Mouse (Mus musculus): ENCODE measurements at regions not wholly inside any gene's neighbourhood (a gene's known extent, or its start where the extent isn't known, plus 50 kb on each side); places are given as distances from the start of the nearest gene placed in this dataset.
A peak's percentile ranks its signal among the peaks of the same experiment; 100 is the strongest.

GRCm38 (mm10) chr7:34562160-34562559 is 94.4 kb downstream of the Kctd15 start:
- ATAC-seq (ENCODE audit: insufficient number of reproducible peaks, insufficient read depth, low FRiP score, low read depth) = no peak
- no peaks in the 10 kb centered on the region for H3K4me1 ChIP-seq (ENCODE audit: control insufficient read depth, insufficient read depth, low read length)
- no peaks in the 10 kb centered on the region for H3K9me3 ChIP-seq (ENCODE audit: control insufficient read depth, low read depth, low read length)
- no peak overlapping the region for H3K27ac ChIP-seq (ENCODE audit: low read length)
- no peaks in the 10 kb centered on the region for H3K36me3 ChIP-seq (ENCODE audit: control insufficient read depth, insufficient read depth, low read length)
- no peak overlapping the region for H3K9ac ChIP-seq (replicated peaks; ENCODE audit: low read depth, low read length)
- H3K27me3 ChIP-seq (ENCODE audit: control insufficient read depth, insufficient read depth, low read length) = no peaks in the 10 kb centered on the region
- no peak overlapping the region for H3K4me3 ChIP-seq (ENCODE audit: low read depth, low read length)
- 78% methylated on average over 2 of the region's 2 CpGs for WGBS
- H3K4me2 ChIP-seq (replicated peaks; ENCODE audit: low read depth, low read length) = no peak overlapping the region

DNA sequence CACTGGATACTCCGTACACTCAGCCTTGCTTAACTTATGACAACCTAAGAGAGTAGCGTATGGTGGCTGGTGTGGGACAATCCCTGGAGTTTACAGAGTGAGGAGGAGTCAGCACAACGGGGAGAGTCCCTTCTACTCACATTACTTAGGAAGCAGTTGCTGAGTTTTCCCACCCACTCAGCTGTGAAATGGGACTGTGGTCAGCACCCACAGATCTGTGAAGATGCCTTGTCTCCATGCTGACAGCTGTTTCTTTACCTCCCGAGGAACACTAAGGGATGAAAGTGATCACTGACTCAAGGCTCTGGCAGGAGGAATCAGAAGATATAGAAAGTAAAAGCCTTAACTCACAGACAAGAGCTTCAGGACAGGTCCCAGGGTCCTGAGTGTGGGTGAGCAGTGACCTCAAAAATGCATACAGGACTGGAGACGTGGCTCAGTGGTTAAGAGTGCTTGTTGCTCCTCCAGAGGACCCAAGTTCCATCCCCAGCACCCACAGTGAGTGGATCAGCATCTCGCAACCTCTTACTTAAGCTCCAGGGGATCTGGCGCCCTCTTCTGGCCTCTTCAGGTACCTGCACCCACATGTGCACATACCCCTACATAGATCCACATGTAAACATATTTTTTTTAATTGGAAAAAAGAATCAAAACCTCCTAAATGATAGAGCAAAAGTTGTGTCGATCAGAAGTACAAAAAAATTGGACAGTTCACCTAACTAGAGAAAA is 97.8 kb downstream of the Kctd15 start:
- H3K9ac ChIP-seq (replicated peaks; ENCODE audit: low read depth, low read length) = no peak overlapping the region
- H3K4me2 ChIP-seq (replicated peaks; ENCODE audit: low read depth, low read length) = no peak overlapping the region
- H3K27ac ChIP-seq (ENCODE audit: low read length) = no peak overlapping the region
- no peak overlapping the region for H3K4me3 ChIP-seq (ENCODE audit: low read depth, low read length)
- ATAC-seq (ENCODE audit: insufficient number of reproducible peaks, insufficient read depth, low FRiP score, low read depth) = no peak
- no peaks in the 10 kb centered on the region for H3K4me1 ChIP-seq (ENCODE audit: control insufficient read depth, insufficient read depth, low read length)
- no peaks in the 10 kb centered on the region for H3K27me3 ChIP-seq (ENCODE audit: control insufficient read depth, insufficient read depth, low read length)
- WGBS = 87% methylated on average over 8 of the region's 8 CpGs
- no peaks in the 10 kb centered on the region for H3K36me3 ChIP-seq (ENCODE audit: control insufficient read depth, insufficient read depth, low read length)
- no peaks in the 10 kb centered on the region for H3K9me3 ChIP-seq (ENCODE audit: control insufficient read depth, low read depth, low read length)

- no peak overlapping the region for H3K4me3 ChIP-seq (ENCODE audit: low read depth, low read length)
- no peaks in the 10 kb centered on the region for H3K9me3 ChIP-seq (ENCODE audit: control insufficient read depth, low read depth, low read length)
- no peak overlapping the region for H3K4me2 ChIP-seq (replicated peaks; ENCODE audit: low read depth, low read length)
- no peak overlapping the region for H3K27ac ChIP-seq (ENCODE audit: low read length)
- H3K36me3 ChIP-seq (ENCODE audit: control insufficient read depth, insufficient read depth, low read length) = no peaks in the 10 kb centered on the region
- no peak overlapping the region for H3K9ac ChIP-seq (replicated peaks; ENCODE audit: low read depth, low read length)
- no peaks in the 10 kb centered on the region for H3K4me1 ChIP-seq (ENCODE audit: control insufficient read depth, insufficient read depth, low read length)
- ATAC-seq (ENCODE audit: insufficient number of reproducible peaks, insufficient read depth, low FRiP score, low read depth) = no peak
- no peaks in the 10 kb centered on the region for H3K27me3 ChIP-seq (ENCODE audit: control insufficient read depth, insufficient read depth, low read length)
- WGBS = 65% methylated on average over 6 of the region's 6 CpGs
Measured at GRCm38 (mm10) chr7:34555196-34555595, 101.3 kb downstream of the Kctd15 start.

- Histone ChIP-seq H3K36me3 (ENCODE audit: control insufficient read depth, insufficient read depth, low read length) (no peaks in the 10 kb centered on the region), H3K4me1 (ENCODE audit: control insufficient read depth, insufficient read depth, low read length) (no peaks in the 10 kb centered on the region), H3K9me3 (ENCODE audit: control insufficient read depth, low read depth, low read length) (no peaks in the 10 kb centered on the region), H3K4me2 (replicated peaks; ENCODE audit: low read depth, low read length) (no peak overlapping the region), H3K4me3 (ENCODE audit: low read depth, low read length) (no peak overlapping the region), H3K27me3 (ENCODE audit: control insufficient read depth, insufficient read depth, low read length) (no peaks in the 10 kb centered on the region), H3K27ac (ENCODE audit: low read length) (no peak overlapping the region), H3K9ac (replicated peaks; ENCODE audit: low read depth, low read length) (no peak overlapping the region)
- 83% methylated on average over 19 of the region's 19 CpGs for WGBS
- ATAC-seq (ENCODE audit: insufficient number of reproducible peaks, insufficient read depth, low FRiP score, low read depth) = no peak
Measured at GRCm38 (mm10) chr7:34546609-34547316, 109.8 kb downstream of the Kctd15 start.

GRCm38 (mm10) chr7:34545906-34546305 is 110.6 kb downstream of the Kctd15 start:
- H3K27ac ChIP-seq (ENCODE audit: low read length) = no peak overlapping the region
- ATAC-seq (ENCODE audit: insufficient number of reproducible peaks, insufficient read depth, low FRiP score, low read depth) = no peak
- H3K9ac ChIP-seq (replicated peaks; ENCODE audit: low read depth, low read length) = no peak overlapping the region
- 92% methylated on average over 11 of the region's 11 CpGs for WGBS
- H3K4me2 ChIP-seq (replicated peaks; ENCODE audit: low read depth, low read length) = no peak overlapping the region
- no peaks in the 10 kb centered on the region for H3K27me3 ChIP-seq (ENCODE audit: control insufficient read depth, insufficient read depth, low read length)
- no peaks in the 10 kb centered on the region for H3K9me3 ChIP-seq (ENCODE audit: control insufficient read depth, low read depth, low read length)
- H3K36me3 ChIP-seq (ENCODE audit: control insufficient read depth, insufficient read depth, low read length) = no peaks in the 10 kb centered on the region
- H3K4me3 ChIP-seq (ENCODE audit: low read depth, low read length) = no peak overlapping the region
- H3K4me1 ChIP-seq (ENCODE audit: control insufficient read depth, insufficient read depth, low read length) = no peaks in the 10 kb centered on the region

DNA sequence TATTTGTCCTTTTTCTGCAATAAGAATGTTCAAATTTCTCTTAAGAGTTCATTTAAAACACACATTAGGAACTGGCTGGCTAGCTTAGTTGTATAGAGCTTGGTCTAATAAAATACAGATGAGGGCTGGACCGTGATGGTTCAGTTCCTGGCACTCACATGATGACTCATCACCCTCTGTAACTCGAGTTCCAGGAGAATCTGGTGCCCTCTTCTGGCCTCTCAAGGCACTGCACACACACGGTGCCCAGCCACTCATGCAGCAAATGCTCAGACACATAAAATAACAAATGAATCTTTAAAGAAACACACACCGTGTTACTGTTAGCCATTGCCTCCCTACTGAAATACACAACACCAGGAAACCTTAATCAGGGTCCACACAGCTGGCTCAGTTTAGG is 114.6 kb downstream of the Kctd15 start:
- H3K4me2 ChIP-seq (replicated peaks; ENCODE audit: low read depth, low read length) = no peak overlapping the region
- no peaks in the 10 kb centered on the region for H3K36me3 ChIP-seq (ENCODE audit: control insufficient read depth, insufficient read depth, low read length)
- H3K4me1 ChIP-seq (ENCODE audit: control insufficient read depth, insufficient read depth, low read length) = no peaks in the 10 kb centered on the region
- H3K9ac ChIP-seq (replicated peaks; ENCODE audit: low read depth, low read length) = no peak overlapping the region
- no peak for ATAC-seq (ENCODE audit: insufficient number of reproducible peaks, insufficient read depth, low FRiP score, low read depth)
- no peak overlapping the region for H3K4me3 ChIP-seq (ENCODE audit: low read depth, low read length)
- H3K9me3 ChIP-seq (ENCODE audit: control insufficient read depth, low read depth, low read length) = no peaks in the 10 kb centered on the region
- no peaks in the 10 kb centered on the region for H3K27me3 ChIP-seq (ENCODE audit: control insufficient read depth, insufficient read depth, low read length)
- H3K27ac ChIP-seq (ENCODE audit: low read length) = no peak overlapping the region
- 77% methylated on average over 4 of the region's 4 CpGs for WGBS

DNA sequence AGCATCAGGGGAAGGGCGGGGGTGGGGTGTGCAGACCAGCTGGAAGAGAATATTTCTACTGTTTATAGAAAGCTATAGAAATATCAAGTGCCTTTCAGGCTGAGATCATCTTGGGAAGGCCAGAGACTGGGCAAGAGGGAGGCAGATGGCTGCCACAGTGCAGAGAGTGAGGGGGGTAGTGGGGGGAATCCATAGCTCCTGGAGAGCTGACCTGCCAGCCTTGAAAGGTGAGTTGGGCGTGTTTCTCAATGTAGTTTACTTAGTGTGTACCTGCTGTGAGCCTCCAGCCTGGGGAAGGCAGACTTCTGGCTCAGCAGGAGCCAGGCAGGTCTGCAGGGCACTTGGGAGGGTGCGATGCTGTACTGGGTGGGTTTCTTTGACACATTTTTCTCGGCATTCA is 115.5 kb downstream of the Kctd15 start:
- H3K27ac ChIP-seq (ENCODE audit: low read length) = no peak overlapping the region
- H3K27me3 ChIP-seq (ENCODE audit: control insufficient read depth, insufficient read depth, low read length) = no peaks in the 10 kb centered on the region
- WGBS = 31% methylated on average over 4 of the region's 4 CpGs
- H3K4me1 ChIP-seq (ENCODE audit: control insufficient read depth, insufficient read depth, low read length) = no peaks in the 10 kb centered on the region
- no peak overlapping the region for H3K4me3 ChIP-seq (ENCODE audit: low read depth, low read length)
- no peaks in the 10 kb centered on the region for H3K36me3 ChIP-seq (ENCODE audit: control insufficient read depth, insufficient read depth, low read length)
- H3K9me3 ChIP-seq (ENCODE audit: control insufficient read depth, low read depth, low read length) = no peaks in the 10 kb centered on the region
- peak; percentile 67; the same call in 1 of the 2 replicates for ATAC-seq (ENCODE audit: insufficient number of reproducible peaks, insufficient read depth, low FRiP score, low read depth)
- H3K9ac ChIP-seq (replicated peaks; ENCODE audit: low read depth, low read length) = no peak overlapping the region
- no peak overlapping the region for H3K4me2 ChIP-seq (replicated peaks; ENCODE audit: low read depth, low read length)

DNA sequence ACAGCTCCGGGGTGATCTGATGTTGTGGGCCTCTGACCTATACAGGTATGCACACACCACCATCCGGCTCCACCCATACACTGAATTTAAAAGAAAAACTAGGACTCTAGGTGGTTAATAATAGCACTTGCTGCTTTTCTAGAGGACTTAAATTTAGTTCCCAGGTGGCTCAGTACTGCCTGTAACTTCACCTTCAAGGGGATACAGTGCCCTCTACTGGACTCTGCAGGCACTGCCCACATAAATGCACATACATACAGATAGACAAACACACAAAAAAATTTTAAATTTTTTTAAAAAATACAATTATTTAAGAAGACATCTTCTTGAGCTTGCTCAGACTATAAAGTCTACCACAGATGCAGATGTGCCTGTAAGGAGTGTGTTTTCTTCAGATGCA is 116.7 kb downstream of the Kctd15 start:
- no peak for ATAC-seq (ENCODE audit: insufficient number of reproducible peaks, insufficient read depth, low FRiP score, low read depth)
- H3K4me2 ChIP-seq (replicated peaks; ENCODE audit: low read depth, low read length) = no peak overlapping the region
- no peak overlapping the region for H3K27ac ChIP-seq (ENCODE audit: low read length)
- H3K9ac ChIP-seq (replicated peaks; ENCODE audit: low read depth, low read length) = no peak overlapping the region
- no peaks in the 10 kb centered on the region for H3K36me3 ChIP-seq (ENCODE audit: control insufficient read depth, insufficient read depth, low read length)
- 96% methylated on average over 2 of the region's 2 CpGs for WGBS
- no peaks in the 10 kb centered on the region for H3K27me3 ChIP-seq (ENCODE audit: control insufficient read depth, insufficient read depth, low read length)
- H3K4me1 ChIP-seq (ENCODE audit: control insufficient read depth, insufficient read depth, low read length) = no peaks in the 10 kb centered on the region
- no peak overlapping the region for H3K4me3 ChIP-seq (ENCODE audit: low read depth, low read length)
- no peaks in the 10 kb centered on the region for H3K9me3 ChIP-seq (ENCODE audit: control insufficient read depth, low read depth, low read length)

All from stomach, embryonic 14.5 days (tissue).